ENCODE assay signal across 15 mouse cellular contexts in the genomic region with DNA sequence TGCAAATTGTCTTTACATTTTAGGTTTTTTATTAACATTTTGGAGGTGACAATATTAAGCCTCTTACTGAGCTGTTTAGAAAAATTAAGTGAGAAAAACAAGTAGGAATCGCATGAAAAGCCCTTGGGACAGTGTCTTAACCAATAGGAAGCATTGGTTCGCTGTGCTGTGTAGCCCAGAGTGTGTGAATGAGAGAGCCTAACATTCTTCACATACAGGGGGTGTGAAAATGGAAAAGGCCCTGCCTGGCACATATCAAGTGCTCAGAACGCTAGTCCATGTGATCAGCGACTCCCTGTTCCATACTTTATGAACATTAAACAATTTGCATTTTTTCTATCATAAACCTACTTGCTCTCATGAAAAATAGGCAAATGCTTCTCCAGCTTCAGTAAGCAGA.
"Had no signal": no experiment of that assay in that cellular context is flagged by ENCODE, and none has a peak within 500 bp of the region (broad histone marks: within the 10 kb centered on the region; RNA-seq: fewer than 3 reads in every experiment).

No protein-coding gene starts in this region.

- DNase-seq: liver, postnatal 0 days; lung, adult 2 months; lung, postnatal 14 days; lung, postnatal 36 days; midbrain, embryonic 14.5 days; right cerebral cortex, postnatal 14 days; thymus, adult 2 months had no signal

- H3K4me1 ChIP-seq: liver, embryonic 15.5 days; lung, embryonic 15.5 days; neural tube, embryonic 12.5 days; stomach, embryonic 15.5 days had no signal

- ATAC-seq: liver, postnatal 0 days; lung, postnatal 0 days had no signal

- H3K9ac ChIP-seq: liver, embryonic 15.5 days; liver, postnatal 0 days; lung, embryonic 15.5 days; neural tube, embryonic 12.5 days; stomach, embryonic 15.5 days had no signal

- H3K4me2 ChIP-seq: liver, embryonic 15.5 days; lung, embryonic 15.5 days; neural tube, embryonic 12.5 days; stomach, embryonic 15.5 days had no signal

- H3K36me3 ChIP-seq: liver, embryonic 15.5 days; lung, embryonic 15.5 days; neural tube, embryonic 12.5 days; stomach, embryonic 15.5 days had no signal

- H3K27me3 ChIP-seq: liver, embryonic 15.5 days; lung, embryonic 15.5 days; neural tube, embryonic 12.5 days; stomach, embryonic 15.5 days had no signal

- H3K27ac ChIP-seq: liver, embryonic 15.5 days; lung, embryonic 15.5 days; macrophage; neural tube, embryonic 12.5 days; stomach, embryonic 15.5 days; stomach, postnatal 0 days had no signal

- H3K4me3 ChIP-seq: liver, embryonic 15.5 days; lung, embryonic 15.5 days; megakaryocyte, embryonic 14.5 days; neural tube, embryonic 12.5 days; stomach, embryonic 15.5 days had no signal

- H3K9me3 ChIP-seq: liver, embryonic 15.5 days; lung, embryonic 15.5 days; megakaryocyte, embryonic 14.5 days; neural tube, embryonic 12.5 days; stomach, embryonic 15.5 days had no signal
